Mouse (Mus musculus): ENCODE measurements around the gene Pex5l. TPM values are rescaled to one million over a fixed set of nuclear protein-coding genes. Genes with fewer than 3 reads are reported as not detected.

Gene Pex5l
- total RNA-seq, 2 experiments from 2014 or later, result 149 to 170 TPM

GRCm38 (mm10) chr3:32951382-32951781 lies 191.7 kb downstream of the Pex5l start:
- DNase-seq (ENCODE audit: low spot score in 2 of 2), result no peak

GRCm38 (mm10) chr3:32947486-32947885 lies 195.6 kb downstream of the Pex5l start:
- no peak for DNase-seq (ENCODE audit: low spot score in 2 of 2)

GRCm38 (mm10) chr3:32939802-32940501 lies 203.1 kb downstream of the Pex5l start:
- DNase-seq (ENCODE audit: low spot score in 2 of 2), result no peak

- DNase-seq (ENCODE audit: low spot score in 2 of 2), result no peak
Observed at GRCm38 (mm10) chr3:32924168-32924567, 218.9 kb downstream of the Pex5l start.

- DNase-seq (ENCODE audit: low spot score in 2 of 2), result peak; percentile 43 to 53
Observed at GRCm38 (mm10) chr3:32910071-32910551, 232.9 kb downstream of the Pex5l start.

GRCm38 (mm10) chr3:32908400-32908799 lies 234.6 kb downstream of the Pex5l start:
- DNase-seq (ENCODE audit: low spot score in 2 of 2), result no peak

- no peak for DNase-seq (ENCODE audit: low spot score in 2 of 2)
Observed at GRCm38 (mm10) chr3:32905850-32906779, 236.9 kb downstream of the Pex5l start.

GRCm38 (mm10) chr3:32904599-32904998 lies 238.4 kb downstream of the Pex5l start:
- DNase-seq (ENCODE audit: low spot score in 2 of 2), result no peak

GRCm38 (mm10) chr3:32903462-32903861 lies 239.6 kb downstream of the Pex5l start:
- DNase-seq (ENCODE audit: low spot score in 2 of 2), result no peak

Measured in layer of hippocampus, postnatal 10 days (tissue).